Mouse (Mus musculus): ENCODE results near the gene Sorcs2.

Sorcs2 gene

GRCm38 (mm10) chr5:36389731-36390590, 8.0 kb downstream of the Sorcs2 start:
- DNase-seq, result no peak

- DNase-seq, result no peak
Measured at GRCm38 (mm10) chr5:36385062-36385461, 12.9 kb downstream of the Sorcs2 start.

GRCm38 (mm10) chr5:36383431-36383830, 14.5 kb downstream of the Sorcs2 start:
- no peak for DNase-seq

- DNase-seq, result no peak
Measured at GRCm38 (mm10) chr5:36382721-36383120, 15.2 kb downstream of the Sorcs2 start.

- no peak for DNase-seq
Measured at GRCm38 (mm10) chr5:36382134-36382693, 15.7 kb downstream of the Sorcs2 start.

- DNase-seq, result no peak
Measured at GRCm38 (mm10) chr5:36379938-36380511, 17.9 kb downstream of the Sorcs2 start.

GRCm38 (mm10) chr5:36378370-36378738, 19.6 kb downstream of the Sorcs2 start:
- no peak for DNase-seq

- peak; percentile 26 for DNase-seq
Measured at GRCm38 (mm10) chr5:36377456-36378369, 20.2 kb downstream of the Sorcs2 start.

- DNase-seq, result no peak
Measured at GRCm38 (mm10) chr5:36375886-36376285, 22.1 kb downstream of the Sorcs2 start.

- DNase-seq, result no peak
Measured at GRCm38 (mm10) chr5:36374221-36375050, 23.5 kb downstream of the Sorcs2 start.

GRCm38 (mm10) chr5:36373246-36373891, 24.6 kb downstream of the Sorcs2 start:
- peak; percentile 29 for DNase-seq

- DNase-seq, result no peak
Measured at GRCm38 (mm10) chr5:36371731-36372130, 26.2 kb downstream of the Sorcs2 start.

- DNase-seq, result no peak
Measured at GRCm38 (mm10) chr5:36369261-36369684, 28.7 kb downstream of the Sorcs2 start.

GRCm38 (mm10) chr5:36368511-36369135, 29.3 kb downstream of the Sorcs2 start:
- DNase-seq, result no peak

- no peak for DNase-seq
Measured at GRCm38 (mm10) chr5:36367911-36368310, 30.0 kb downstream of the Sorcs2 start.

- DNase-seq, result no peak
Measured at GRCm38 (mm10) chr5:36367181-36367610, 30.7 kb downstream of the Sorcs2 start.

GRCm38 (mm10) chr5:36361749-36362148, 36.2 kb downstream of the Sorcs2 start:
- DNase-seq, result no peak

GRCm38 (mm10) chr5:36360343-36360742, 37.6 kb downstream of the Sorcs2 start:
- DNase-seq, result no peak

GRCm38 (mm10) chr5:36359535-36360243, 38.2 kb downstream of the Sorcs2 start:
- DNase-seq, result no peak

- DNase-seq, result no peak
Measured at GRCm38 (mm10) chr5:36358161-36358560, 39.8 kb downstream of the Sorcs2 start.

All from liver (tissue).